Mouse (Mus musculus) heart, postnatal 36 days (tissue): ENCODE measurements around the gene Sik3. TPM values are rescaled to one million over a fixed set of nuclear protein-coding genes. Genes with fewer than 3 reads are reported as not detected.
"Not testable (repeated sequence)": the region's sequence is repeated elsewhere in the genome, so short reads cannot be mapped to it uniquely, and the experiment has no call there.

Source experiments
- DNase-seq, 2 experiments: peaks; one replicate each; pipeline ENCODE4 v3.0.0; 2021 to 2022
- intact Hi-C: fragments of 180-260 bp; cut with DNase I; formaldehyde crosslinking; loops from one replicate; pipeline ENCODE4 v1.15.1; 2025
- total RNA-seq, 2 experiments: library from RNA; stranded (reverse); gene quantifications; 2 replicates each; pipeline ENCODE4 v1.2.3; 2021

Gene Sik3
- total RNA-seq, 2 experiments from 2014 or later = 75.9 to 76.1 TPM

- DNase-seq = no peak
- intact Hi-C loops = no loop called here
Observed at GRCm38 (mm10) chr9:46090066-46090465, 77.4 kb downstream of the Sik3 start.

- DNase-seq, intact Hi-C loops: not testable (repeated sequence)
Observed at GRCm38 (mm10) chr9:46091157-46091556, 78.5 kb downstream of the Sik3 start.

GRCm38 (mm10) chr9:46092633-46093032, 80.0 kb downstream of the Sik3 start:
- intact Hi-C loops = no loop called here
- no peak for DNase-seq

- intact Hi-C loops = no loop called here
- DNase-seq = no peak
Observed at GRCm38 (mm10) chr9:46098360-46098985, 85.9 kb downstream of the Sik3 start.

GRCm38 (mm10) chr9:46099107-46099506, 86.5 kb downstream of the Sik3 start:
- intact Hi-C loops = no loop called here
- DNase-seq = no peak

GRCm38 (mm10) chr9:46103154-46103553, 90.5 kb downstream of the Sik3 start:
- no peak for DNase-seq
- intact Hi-C loops = no loop called here

GRCm38 (mm10) chr9:46106105-46106504, 93.5 kb downstream of the Sik3 start:
- no peak for DNase-seq
- intact Hi-C loops = no loop called here

- DNase-seq = no peak
- intact Hi-C loops = no loop called here
Observed at GRCm38 (mm10) chr9:46110648-46111047, 98.0 kb downstream of the Sik3 start.

GRCm38 (mm10) chr9:46111334-46111733, 98.7 kb downstream of the Sik3 start:
- intact Hi-C loops = no loop called here

GRCm38 (mm10) chr9:46112246-46112645, 99.6 kb downstream of the Sik3 start:
- intact Hi-C loops = no loop called here
- peak; percentile 44 to 55 for DNase-seq

More at GRCm38 (mm10) chr9:46111334-46111733, 98.7 kb downstream of the Sik3 start:
- no peak for DNase-seq

GRCm38 (mm10) chr9:46118844-46119385, 106.3 kb downstream of the Sik3 start:
- DNase-seq = no peak
- intact Hi-C loops = loop anchor here (2.0 kb wide), 1 partner anchor 68 kb away; no protein-coding TSS in a partner anchor

GRCm38 (mm10) chr9:46119943-46120441, 107.4 kb downstream of the Sik3 start:
- intact Hi-C loops = loop anchor here (2.0 kb wide), 2 partner anchors 67 to 107 kb away; partner anchors contain the start of genes Pafah1b2 and Sik3
- DNase-seq = peak; percentile 75 to 77

GRCm38 (mm10) chr9:46120468-46121253, 108.0 kb downstream of the Sik3 start:
- intact Hi-C loops = loop anchor here (2.0 kb wide), 1 partner anchor 108 kb away; the partner anchor contains the start of genes Pafah1b2 and Sik3
- DNase-seq = no peak

GRCm38 (mm10) chr9:46121486-46121885, 108.9 kb downstream of the Sik3 start:
- no peak for DNase-seq
- intact Hi-C loops = loop anchor here (2.0 kb wide), 1 partner anchor 109 kb away; the partner anchor contains the start of genes Pafah1b2 and Sik3

GRCm38 (mm10) chr9:46122731-46123130, 110.1 kb downstream of the Sik3 start:
- intact Hi-C loops = no loop called here
- DNase-seq = no peak

- intact Hi-C loops = no loop called here
- DNase-seq = no peak
Observed at GRCm38 (mm10) chr9:46126295-46126694, 113.7 kb downstream of the Sik3 start.

- intact Hi-C loops = no loop called here
- no peak for DNase-seq
Observed at GRCm38 (mm10) chr9:46127326-46127725, 114.7 kb downstream of the Sik3 start.

- intact Hi-C loops = loop anchor here (1.0 kb wide), 1 partner anchor 47 kb away; no protein-coding TSS in a partner anchor
- no peak for DNase-seq
Observed at GRCm38 (mm10) chr9:46129241-46129640, 116.6 kb downstream of the Sik3 start.

- DNase-seq, intact Hi-C loops: not testable (repeated sequence)
Observed at GRCm38 (mm10) chr9:46132821-46133220, 120.2 kb downstream of the Sik3 start.

- intact Hi-C loops = no loop called here
- no peak for DNase-seq
Observed at GRCm38 (mm10) chr9:46138831-46139230, 126.2 kb downstream of the Sik3 start.

- no peak for DNase-seq
- intact Hi-C loops = no loop called here
Observed at GRCm38 (mm10) chr9:46140811-46141210, 128.2 kb downstream of the Sik3 start.
